Mouse (Mus musculus): Measurements from ENCODE around the gene Pcsk2. TPM values are rescaled to one million over a fixed set of nuclear protein-coding genes. Genes with fewer than 3 reads are reported as not detected.

Pcsk2 gene
- polyA plus RNA-seq, 1 experiment, result not detected

DNA sequence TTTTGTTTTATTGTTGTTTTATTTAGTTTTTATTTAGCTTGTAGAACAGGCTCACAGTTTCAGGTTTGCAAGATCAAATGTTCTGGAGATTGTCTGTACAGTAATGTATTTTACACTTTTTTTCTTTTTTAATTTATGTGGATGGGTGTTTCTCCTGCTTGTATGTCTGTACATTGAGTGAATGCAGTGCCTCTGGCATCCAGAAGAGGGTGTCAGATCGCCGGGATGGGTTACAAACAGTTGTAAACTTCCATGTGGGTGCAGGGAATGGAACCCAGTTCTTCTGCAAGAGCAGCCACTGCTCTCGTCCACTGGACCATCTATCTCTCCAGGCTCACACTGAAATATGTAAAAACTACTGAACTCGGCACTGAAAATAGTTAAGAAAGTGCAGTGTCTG is 169.2 kb downstream of the Pcsk2 start:
- Histone ChIP-seq H3K27ac (ENCODE audit: insufficient read depth, low read length) (no peak overlapping the region), H3K27me3 (ENCODE audit: control insufficient read depth, insufficient read depth, low read length) (no peaks in the 10 kb centered on the region), H3K4me1 (ENCODE audit: control insufficient read depth, insufficient read depth, insufficient read length) (no peaks in the 10 kb centered on the region), H3K4me3 (ENCODE audit: extremely low read depth, insufficient read depth, insufficient read length) (no peak overlapping the region), H3K36me3 (ENCODE audit: control insufficient read depth, insufficient read depth, low read length) (no peaks in the 10 kb centered on the region)
- no peak for DNase-seq (ENCODE audit: low read depth in 1 of 2, low spot score in 2 of 2)
- WGBS, result 65% methylated on average over 4 of the region's 4 CpGs
- no peak for TF ChIP-seq CTCF (IDR thresholded peaks at IDR 0.05; ENCODE audit: extremely low read depth, insufficient read depth, insufficient read length, insufficient replicate concordance)
- no peak for TF ChIP-seq POLR2A (IDR thresholded peaks at IDR 0.05; ENCODE audit: low read depth, low read length)

DNA sequence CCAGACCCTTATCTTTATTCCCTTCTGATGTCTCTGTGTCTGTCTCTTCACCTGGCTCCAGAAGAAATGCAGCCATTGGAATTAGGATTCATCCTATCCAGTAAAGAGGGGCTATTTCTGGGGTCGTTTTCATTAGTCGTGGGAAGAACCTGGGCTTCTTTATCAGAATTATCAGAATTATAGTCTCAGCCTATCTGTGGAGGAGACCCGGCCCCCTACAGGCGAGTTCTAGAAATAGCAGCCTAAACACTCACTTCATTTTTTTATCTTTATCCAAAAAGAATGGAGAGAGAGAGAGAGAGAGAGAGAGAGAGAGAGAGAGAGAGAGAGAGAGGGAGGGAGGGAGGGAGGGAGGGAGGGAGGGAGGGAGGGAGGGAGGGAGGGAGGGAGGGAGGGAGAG is 177.3 kb downstream of the Pcsk2 start:
- Histone ChIP-seq H3K27me3 (ENCODE audit: control insufficient read depth, insufficient read depth, low read length) (no peaks in the 10 kb centered on the region), H3K27ac (ENCODE audit: insufficient read depth, low read length) (no peak overlapping the region), H3K36me3 (ENCODE audit: control insufficient read depth, insufficient read depth, low read length) (no peaks in the 10 kb centered on the region), H3K4me3 (ENCODE audit: extremely low read depth, insufficient read depth, insufficient read length) (no peak overlapping the region), H3K4me1 (ENCODE audit: control insufficient read depth, insufficient read depth, insufficient read length) (no peaks in the 10 kb centered on the region)
- TF ChIP-seq POLR2A (IDR thresholded peaks at IDR 0.05; ENCODE audit: low read depth, low read length) (no peak), CTCF (IDR thresholded peaks at IDR 0.05; ENCODE audit: extremely low read depth, insufficient read depth, insufficient read length, insufficient replicate concordance) (no peak)
- no peak for DNase-seq (ENCODE audit: low read depth in 1 of 2, low spot score in 2 of 2)
- WGBS, result 14% methylated on average over 4 of the region's 4 CpGs

DNA sequence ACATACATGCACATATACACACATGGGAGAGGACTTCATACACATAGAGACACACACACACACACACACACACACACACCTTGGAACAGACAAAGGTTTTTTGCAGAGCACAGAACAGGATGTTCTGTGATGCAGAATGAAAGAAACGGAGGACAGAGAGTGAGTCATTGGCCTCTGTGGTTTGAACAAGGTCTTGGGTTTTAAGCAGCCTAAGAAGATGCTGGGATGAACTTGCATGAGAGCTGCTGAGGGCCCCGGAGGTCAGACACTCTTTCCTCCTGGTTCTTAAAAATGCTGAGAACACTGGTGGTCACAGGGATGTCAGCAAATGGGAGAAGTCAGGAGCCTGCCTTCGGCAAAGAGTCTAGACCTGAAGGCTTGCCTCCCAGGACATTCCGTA is 178.1 kb downstream of the Pcsk2 start:
- Histone ChIP-seq H3K4me3 (ENCODE audit: extremely low read depth, insufficient read depth, insufficient read length) (no peak overlapping the region), H3K36me3 (ENCODE audit: control insufficient read depth, insufficient read depth, low read length) (no peaks in the 10 kb centered on the region), H3K4me1 (ENCODE audit: control insufficient read depth, insufficient read depth, insufficient read length) (no peaks in the 10 kb centered on the region), H3K27me3 (ENCODE audit: control insufficient read depth, insufficient read depth, low read length) (no peaks in the 10 kb centered on the region), H3K27ac (ENCODE audit: insufficient read depth, low read length) (no peak overlapping the region)
- TF ChIP-seq CTCF (IDR thresholded peaks at IDR 0.05; ENCODE audit: extremely low read depth, insufficient read depth, insufficient read length, insufficient replicate concordance) (no peak), POLR2A (IDR thresholded peaks at IDR 0.05; ENCODE audit: low read depth, low read length) (no peak)
- no peak for DNase-seq (ENCODE audit: low read depth in 1 of 2, low spot score in 2 of 2)
- WGBS, result 87% methylated on average over 4 of the region's 4 CpGs

DNA sequence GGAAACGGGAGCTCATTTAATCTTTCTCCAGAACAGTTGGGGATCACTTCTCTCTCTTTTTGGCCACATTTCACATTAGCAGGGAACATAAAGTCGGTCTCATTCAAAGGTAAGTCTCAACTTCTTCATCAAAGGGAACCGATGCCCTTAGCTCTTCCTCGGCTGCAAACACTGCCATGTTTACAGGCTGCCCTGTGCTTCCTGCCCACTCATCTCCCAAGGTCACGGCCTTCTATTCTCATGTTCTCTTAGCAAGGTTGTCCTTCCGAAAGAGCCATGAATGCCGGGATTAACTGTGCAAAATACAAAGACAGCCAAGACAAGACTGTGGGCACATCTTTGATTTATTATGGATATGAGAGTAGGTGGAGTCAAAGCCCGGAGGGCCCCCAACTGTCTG is 178.8 kb downstream of the Pcsk2 start:
- WGBS, result 85% methylated on average over 8 of the region's 8 CpGs
- no peak for DNase-seq (ENCODE audit: low read depth in 1 of 2, low spot score in 2 of 2)
- H3K4me3 ChIP-seq (ENCODE audit: extremely low read depth, insufficient read depth, insufficient read length), result no peak overlapping the region
- no peaks in the 10 kb centered on the region for H3K36me3 ChIP-seq (ENCODE audit: control insufficient read depth, insufficient read depth, low read length)
- H3K27ac ChIP-seq (ENCODE audit: insufficient read depth, low read length), result no peak overlapping the region
- no peak for TF ChIP-seq CTCF (IDR thresholded peaks at IDR 0.05; ENCODE audit: extremely low read depth, insufficient read depth, insufficient read length, insufficient replicate concordance)
- no peak for TF ChIP-seq POLR2A (IDR thresholded peaks at IDR 0.05; ENCODE audit: low read depth, low read length)
- H3K27me3 ChIP-seq (ENCODE audit: control insufficient read depth, insufficient read depth, low read length), result no peaks in the 10 kb centered on the region
- H3K4me1 ChIP-seq (ENCODE audit: control insufficient read depth, insufficient read depth, insufficient read length), result no peaks in the 10 kb centered on the region

DNA sequence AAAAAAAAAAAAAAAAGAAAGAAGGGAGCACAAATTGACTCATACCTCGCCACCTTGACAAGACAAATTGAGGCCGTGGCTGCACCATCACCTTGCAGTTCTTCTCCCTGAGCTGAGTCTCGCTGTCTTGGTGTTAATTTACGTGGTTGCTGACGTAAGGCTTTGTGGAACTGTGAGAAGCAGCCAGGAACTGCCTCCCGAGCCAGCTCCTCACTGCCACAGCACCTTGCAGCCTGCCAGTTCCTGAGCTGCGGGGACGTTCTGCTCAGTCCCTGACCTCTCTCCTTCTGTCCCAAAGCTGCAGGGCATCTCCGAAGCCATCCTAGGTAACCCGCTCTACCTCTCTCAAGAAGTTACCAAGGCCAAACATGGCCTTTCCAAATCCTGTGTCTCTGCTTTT is 186.5 kb downstream of the Pcsk2 start:
- DNase-seq (ENCODE audit: low read depth in 1 of 2, low spot score in 2 of 2), result no peak
- Histone ChIP-seq H3K27me3 (ENCODE audit: control insufficient read depth, insufficient read depth, low read length) (no peaks in the 10 kb centered on the region), H3K4me1 (ENCODE audit: control insufficient read depth, insufficient read depth, insufficient read length) (no peaks in the 10 kb centered on the region), H3K4me3 (ENCODE audit: extremely low read depth, insufficient read depth, insufficient read length) (no peak overlapping the region), H3K27ac (ENCODE audit: insufficient read depth, low read length) (no peak overlapping the region), H3K36me3 (ENCODE audit: control insufficient read depth, insufficient read depth, low read length) (no peaks in the 10 kb centered on the region)
- 84% methylated on average over 10 of the region's 10 CpGs for WGBS
- no peak for TF ChIP-seq CTCF (IDR thresholded peaks at IDR 0.05; ENCODE audit: extremely low read depth, insufficient read depth, insufficient read length, insufficient replicate concordance)
- no peak for TF ChIP-seq POLR2A (IDR thresholded peaks at IDR 0.05; ENCODE audit: low read depth, low read length)

DNA sequence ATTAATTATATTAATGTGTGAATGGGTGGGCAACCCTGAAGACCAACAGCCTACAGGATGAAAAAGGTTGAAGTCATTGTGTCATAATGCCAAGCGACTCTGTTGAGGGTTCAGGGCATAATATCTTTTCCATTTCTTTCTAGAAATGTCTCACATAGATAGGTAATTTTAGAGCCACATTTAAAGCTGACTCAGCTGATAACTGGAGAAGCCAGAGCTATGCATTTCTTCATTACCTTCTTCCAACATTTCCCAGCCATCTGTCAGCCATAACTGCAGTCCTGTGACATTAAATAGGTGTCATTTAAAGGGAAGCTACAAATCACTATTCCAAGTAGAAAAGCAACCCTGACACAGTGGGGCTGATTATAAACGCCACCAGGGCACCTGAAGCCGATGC is 189.5 kb downstream of the Pcsk2 start:
- no peaks in the 10 kb centered on the region for H3K4me1 ChIP-seq (ENCODE audit: control insufficient read depth, insufficient read depth, insufficient read length)
- no peak for DNase-seq (ENCODE audit: low read depth in 1 of 2, low spot score in 2 of 2)
- no peak overlapping the region for H3K4me3 ChIP-seq (ENCODE audit: extremely low read depth, insufficient read depth, insufficient read length)
- no peak overlapping the region for H3K27ac ChIP-seq (ENCODE audit: insufficient read depth, low read length)
- H3K36me3 ChIP-seq (ENCODE audit: control insufficient read depth, insufficient read depth, low read length), result no peaks in the 10 kb centered on the region
- WGBS, result 78% methylated on average over 3 of the region's 3 CpGs
- TF ChIP-seq POLR2A (IDR thresholded peaks at IDR 0.05; ENCODE audit: low read depth, low read length), result no peak
- TF ChIP-seq CTCF (IDR thresholded peaks at IDR 0.05; ENCODE audit: extremely low read depth, insufficient read depth, insufficient read length, insufficient replicate concordance), result no peak
- no peaks in the 10 kb centered on the region for H3K27me3 ChIP-seq (ENCODE audit: control insufficient read depth, insufficient read depth, low read length)

DNA sequence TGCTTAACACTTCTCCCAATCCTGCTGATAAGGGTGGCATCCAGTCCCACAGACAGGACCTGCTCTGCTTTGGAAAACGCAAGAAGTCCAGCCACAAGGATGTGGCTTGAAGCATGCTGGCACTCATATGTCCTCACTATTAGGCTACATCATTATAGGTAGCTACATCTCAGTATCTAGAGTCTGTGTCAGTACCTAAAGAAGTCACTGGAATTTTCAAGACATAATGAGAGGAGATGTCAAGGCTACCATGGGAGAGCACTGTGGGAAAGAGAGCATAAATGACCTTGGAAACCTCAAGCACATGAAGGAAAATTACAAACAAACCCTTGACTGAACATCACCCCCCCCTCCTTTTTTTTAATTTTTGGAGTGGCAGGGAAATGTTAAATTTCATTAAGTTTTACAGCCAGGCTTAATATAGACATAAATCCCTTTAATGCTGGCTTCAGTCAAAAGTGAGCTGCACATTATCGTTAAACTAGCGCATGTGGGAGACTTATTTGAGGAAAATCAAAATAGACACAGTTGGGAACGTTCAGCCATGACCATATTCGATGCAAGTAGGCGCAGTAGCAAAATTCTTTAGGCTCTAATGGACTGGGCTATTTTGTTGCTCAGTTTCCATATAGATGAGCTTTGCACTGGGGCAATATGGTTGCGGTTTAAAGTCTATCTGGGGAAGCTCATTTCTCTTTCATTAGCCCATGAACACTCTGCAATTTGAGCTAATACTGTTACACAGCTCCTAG is 193.7 kb downstream of the Pcsk2 start:
- Histone ChIP-seq H3K27me3 (ENCODE audit: control insufficient read depth, insufficient read depth, low read length) (no peaks in the 10 kb centered on the region), H3K36me3 (ENCODE audit: control insufficient read depth, insufficient read depth, low read length) (no peaks in the 10 kb centered on the region), H3K4me1 (ENCODE audit: control insufficient read depth, insufficient read depth, insufficient read length) (no peaks in the 10 kb centered on the region), H3K27ac (ENCODE audit: insufficient read depth, low read length) (no peak overlapping the region), H3K4me3 (ENCODE audit: extremely low read depth, insufficient read depth, insufficient read length) (no peak overlapping the region)
- WGBS, result 88% methylated on average over 7 of the region's 7 CpGs
- DNase-seq (ENCODE audit: low read depth in 1 of 2, low spot score in 2 of 2), result no peak
- TF ChIP-seq POLR2A (IDR thresholded peaks at IDR 0.05; ENCODE audit: low read depth, low read length), result no peak
- no peak for TF ChIP-seq CTCF (IDR thresholded peaks at IDR 0.05; ENCODE audit: extremely low read depth, insufficient read depth, insufficient read length, insufficient replicate concordance)
